Mouse (Mus musculus): ENCODE measurements around the gene Tspan31. TPM values are rescaled to one million over a fixed set of nuclear protein-coding genes. Genes with fewer than 3 reads are reported as not detected.
A peak's percentile ranks its signal among the peaks of the same experiment; 100 is the strongest.
"Not testable (repeated sequence)": the region's sequence is repeated elsewhere in the genome, so short reads cannot be mapped to it uniquely, and the experiment has no call there.

Gene Tspan31
- polyA plus RNA-seq, 1 experiment from 2014 or later, result 148 TPM

DNA sequence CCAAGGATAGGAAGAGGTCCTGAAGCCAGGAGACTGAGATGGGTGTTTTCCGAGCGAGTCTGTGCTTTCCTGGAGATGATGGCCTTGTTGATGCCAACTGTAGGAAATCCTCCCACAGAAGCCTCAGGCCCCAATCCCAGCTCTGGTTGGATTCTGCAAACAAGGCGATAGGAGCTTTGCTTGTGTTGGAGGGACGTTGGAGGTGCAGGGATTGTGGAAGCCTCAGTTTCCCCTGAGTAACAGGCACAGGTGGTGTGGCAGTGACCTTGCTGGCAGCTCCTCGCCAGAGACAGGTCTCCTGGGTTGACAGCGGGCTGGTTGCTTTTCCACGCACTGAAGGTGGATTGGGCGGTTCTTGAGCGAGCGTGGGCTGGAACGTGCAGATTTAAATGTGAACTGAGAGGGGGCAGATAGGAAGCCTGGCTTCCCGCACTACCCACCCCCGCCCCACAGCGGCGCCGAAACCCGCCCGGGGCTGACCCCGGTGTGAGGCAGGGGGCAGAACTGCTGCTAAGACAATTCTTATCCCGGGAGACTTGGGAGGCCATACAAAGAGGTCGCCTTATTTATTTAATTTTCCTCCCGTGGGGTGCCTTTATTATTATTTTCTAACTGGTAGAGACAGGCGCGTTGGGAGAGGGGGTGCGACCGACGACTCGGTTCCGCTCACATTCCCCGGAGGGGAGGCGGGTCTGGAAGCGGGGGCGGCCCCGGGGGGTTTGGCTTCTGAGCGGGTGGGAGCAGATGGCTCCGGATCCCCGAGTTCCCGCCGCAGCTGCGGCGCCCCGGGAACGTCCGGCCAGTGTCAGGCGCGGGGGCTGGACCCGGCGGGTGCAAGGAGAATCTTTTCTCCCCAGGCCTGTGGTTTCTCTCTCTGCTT lies 11.1 kb upstream of the Tspan31 start:
- Histone ChIP-seq H3K27ac (no peak overlapping the region; the same call in 1 of the 2 replicates), H3K36me3 (no peaks in the 10 kb centered on the region), H3K9me3 (replicated peaks) (no peaks in the 10 kb centered on the region), H3K4me3 (peak overlapping the region; percentile 70), H3K27me3 (peaks cover 83% of the 10 kb centered on the region), H3K9ac (peak overlapping the region; percentile 60), H3K4me1 (peaks cover 49% of the 10 kb centered on the region), H3K4me2 (replicated peaks) (peak overlapping the region; percentile 97)
- WGBS, result 3% methylated on average over 48 of the region's 48 CpGs
- ATAC-seq (ENCODE audit: low FRiP score), result no peak

DNA sequence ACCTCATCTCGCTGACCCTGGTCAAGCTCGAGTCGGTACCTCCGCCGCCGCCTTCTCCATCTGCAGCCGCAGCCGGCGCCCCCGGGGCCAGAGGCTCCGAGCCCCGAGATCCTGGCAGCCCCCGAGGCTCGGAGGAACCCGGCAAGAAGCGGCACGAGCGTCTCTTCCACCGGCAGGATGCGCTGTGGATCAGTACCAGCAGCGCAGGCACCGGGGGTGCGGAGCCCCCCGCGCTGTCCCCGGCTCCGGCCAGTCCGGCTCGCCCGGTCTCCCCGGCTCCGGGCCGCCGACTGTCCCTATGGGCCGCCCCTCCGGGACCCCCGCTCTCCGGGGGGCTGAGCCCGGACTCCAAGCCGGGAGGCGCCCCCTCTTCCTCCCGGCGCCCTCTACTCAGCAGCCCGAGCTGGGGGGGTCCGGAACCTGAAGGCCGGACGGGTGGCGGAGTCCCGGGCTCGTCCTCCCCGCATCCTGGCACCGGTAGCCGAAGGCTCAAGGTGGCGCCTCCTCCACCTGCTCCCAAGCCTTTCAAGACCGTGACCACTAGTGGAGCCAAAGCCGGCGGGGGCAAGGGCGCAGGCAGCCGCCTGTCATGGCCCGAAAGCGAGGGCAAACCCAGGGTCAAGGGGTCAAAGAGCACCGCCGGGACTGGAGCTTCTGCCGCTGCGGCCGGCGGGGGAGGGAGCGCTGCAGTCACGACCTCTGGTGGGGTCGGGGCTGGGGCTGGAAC lies 9.8 kb upstream of the Tspan31 start:
- Histone ChIP-seq H3K4me2 (replicated peaks) (peak overlapping the region; percentile 97), H3K4me1 (peaks cover 49% of the 10 kb centered on the region), H3K27me3 (peaks cover 94% of the 10 kb centered on the region), H3K27ac (peak overlapping the region; percentile 76), H3K4me3 (peak overlapping the region; percentile 70), H3K9me3 (replicated peaks) (no peaks in the 10 kb centered on the region), H3K36me3 (no peaks in the 10 kb centered on the region), H3K9ac (peak overlapping the region; percentile 93)
- WGBS, result 2% methylated on average over 63 of the region's 70 CpGs
- ATAC-seq (ENCODE audit: low FRiP score), result peak; percentile 2; the same call in 1 of the 2 replicates

DNA sequence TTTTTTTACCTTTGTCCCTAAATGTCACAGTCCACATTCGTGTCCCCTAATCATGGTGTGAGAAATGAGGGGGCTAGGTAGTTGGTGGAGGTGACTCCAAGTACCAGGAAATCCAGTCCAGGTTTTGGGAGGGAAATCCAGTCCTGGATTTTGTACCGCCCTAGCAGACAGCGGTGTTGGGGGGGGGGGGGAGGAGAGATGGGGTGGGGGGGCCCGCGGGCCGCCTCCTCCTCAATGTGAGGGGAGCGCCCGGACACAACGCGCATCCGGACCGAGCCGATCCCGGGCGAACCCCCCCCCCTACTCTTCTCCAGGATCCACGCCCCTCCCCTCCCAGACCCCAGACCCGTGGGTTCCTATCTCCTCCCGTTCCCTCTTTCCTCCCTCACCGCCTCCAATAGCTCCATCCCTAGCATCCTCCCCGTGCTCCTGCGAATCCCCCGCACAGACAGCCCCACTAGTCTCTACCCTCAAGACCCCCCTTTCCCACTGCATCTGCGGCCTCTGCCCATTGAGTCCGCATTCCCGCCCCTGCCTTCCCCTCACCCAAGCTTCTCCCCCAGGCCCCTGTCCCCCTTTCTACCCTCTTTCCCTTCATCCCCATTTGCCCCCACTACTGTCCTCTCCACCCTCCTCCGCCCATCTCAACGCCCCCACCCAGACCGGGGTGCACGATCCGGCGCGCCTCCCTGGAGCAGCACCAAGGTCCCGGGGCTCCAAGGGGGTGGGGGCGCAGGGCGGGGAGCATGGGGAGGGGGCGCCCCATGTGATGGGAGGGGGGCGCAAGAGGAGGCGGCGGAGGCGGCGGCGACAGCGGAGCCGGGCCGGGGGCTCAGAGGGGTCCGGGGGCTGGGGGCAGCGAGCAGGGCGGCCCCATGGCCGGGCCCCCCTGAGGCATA lies 8.9 kb upstream of the Tspan31 start:
- H3K9me3 ChIP-seq (replicated peaks), result no peaks in the 10 kb centered on the region
- peak overlapping the region; percentile 70 for H3K4me3 ChIP-seq
- peak; percentile 76 for ATAC-seq (ENCODE audit: low FRiP score)
- peaks cover 86% of the 10 kb centered on the region for H3K27me3 ChIP-seq
- H3K36me3 ChIP-seq, result no peaks in the 10 kb centered on the region
- 2% methylated on average over 35 of the region's 49 CpGs for WGBS
- peak overlapping the region; percentile 93 for H3K9ac ChIP-seq
- peak overlapping the region; percentile 76 for H3K27ac ChIP-seq
- peak overlapping the region; percentile 97 for H3K4me2 ChIP-seq (replicated peaks)
- peaks cover 49% of the 10 kb centered on the region for H3K4me1 ChIP-seq

DNA sequence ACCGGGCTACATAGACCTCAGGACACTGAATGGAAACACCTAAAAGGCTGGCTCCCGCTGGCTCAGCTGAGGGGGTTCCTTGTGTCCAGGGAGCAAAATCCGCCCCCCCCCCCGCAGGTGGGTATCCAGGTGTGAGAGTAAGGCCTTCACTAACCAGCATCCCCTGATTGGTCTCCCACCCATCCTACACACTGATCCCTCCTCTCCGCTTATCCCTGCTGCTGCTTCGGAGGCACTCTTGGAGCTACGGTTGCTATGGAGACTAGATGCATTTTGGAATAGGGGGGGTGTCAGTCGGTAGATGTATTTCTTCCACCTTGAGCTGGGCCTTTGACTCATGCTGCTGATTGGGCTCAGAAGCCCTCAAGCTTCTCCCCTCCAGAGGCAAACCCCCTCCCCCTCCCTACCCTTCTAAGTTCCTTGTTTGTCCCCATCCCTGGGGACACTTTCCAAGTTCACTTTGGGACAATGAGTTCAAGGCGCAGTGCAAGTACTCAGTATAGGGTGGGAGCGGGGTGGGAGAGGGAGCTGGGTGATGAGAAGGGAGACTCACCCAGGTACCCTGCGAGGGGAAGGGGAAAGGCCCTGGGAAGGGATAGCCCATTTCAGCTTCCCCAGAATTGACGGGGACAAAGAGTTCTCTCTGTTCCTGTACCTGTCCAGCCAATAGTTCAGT lies 8.1 kb upstream of the Tspan31 start:
- Histone ChIP-seq H3K36me3 (no peaks in the 10 kb centered on the region), H3K9ac (peak overlapping the region; percentile 93), H3K4me1 (peaks cover 49% of the 10 kb centered on the region), H3K9me3 (replicated peaks) (no peaks in the 10 kb centered on the region), H3K27me3 (peaks cover 79% of the 10 kb centered on the region), H3K27ac (peak overlapping the region; percentile 56), H3K4me2 (replicated peaks) (peak overlapping the region; percentile 97), H3K4me3 (peak overlapping the region; percentile 70; the same call in 1 of the 2 replicates)
- 3% methylated on average over 12 of the region's 12 CpGs for WGBS
- peak; percentile 55 for ATAC-seq (ENCODE audit: low FRiP score)

DNA sequence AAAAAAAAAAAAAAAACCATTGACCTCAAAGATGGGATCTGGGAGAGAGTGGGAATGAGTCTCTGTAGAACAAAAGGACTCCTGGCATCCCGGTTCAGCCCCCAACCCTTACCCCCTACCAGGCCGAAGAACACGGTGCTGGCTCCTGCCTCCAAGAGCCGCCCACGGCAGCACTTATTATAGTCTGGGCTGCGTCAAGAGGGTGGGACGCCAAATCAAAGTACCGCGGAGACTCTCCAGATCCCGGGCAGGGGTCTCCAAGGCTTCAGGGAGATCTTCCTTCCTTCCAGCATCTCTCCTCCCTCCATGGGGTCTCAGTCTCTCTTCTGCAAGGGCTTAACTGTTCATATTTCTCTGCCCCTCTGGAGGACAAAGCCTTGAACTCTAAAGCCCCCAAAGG lies 7.5 kb upstream of the Tspan31 start:
- Histone ChIP-seq H3K4me2 (replicated peaks) (peak overlapping the region; percentile 97), H3K9me3 (replicated peaks) (no peaks in the 10 kb centered on the region), H3K9ac (peak overlapping the region; percentile 27; the same call in 1 of the 2 replicates), H3K27ac (peak overlapping the region; percentile 56), H3K4me3 (peak overlapping the region; percentile 70; the same call in 1 of the 2 replicates), H3K4me1 (peaks cover 48% of the 10 kb centered on the region), H3K36me3 (no peaks in the 10 kb centered on the region), H3K27me3 (peaks cover 73% of the 10 kb centered on the region)
- WGBS, result 5% methylated on average over 10 of the region's 10 CpGs
- no peak for ATAC-seq (ENCODE audit: low FRiP score)

DNA sequence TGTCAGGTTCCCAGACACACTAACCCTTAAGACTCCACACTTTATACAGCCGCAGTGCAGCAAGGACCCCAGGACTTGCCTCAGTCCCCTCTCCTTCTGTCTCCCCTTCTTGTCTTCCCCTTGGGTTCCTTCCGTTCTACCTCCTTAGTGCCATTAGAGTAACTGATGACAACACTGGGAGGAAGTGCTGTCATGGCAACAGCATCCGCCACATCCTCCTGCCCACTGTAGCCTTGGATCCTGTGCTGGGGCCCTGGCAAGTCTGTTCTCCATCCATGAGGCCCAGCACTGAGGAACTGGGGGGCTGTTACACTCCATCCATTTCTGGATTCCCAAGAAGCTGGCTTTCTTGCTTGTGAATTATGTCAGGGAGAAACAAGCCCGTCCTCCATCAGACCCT lies 6.0 kb upstream of the Tspan31 start:
- no peak for ATAC-seq (ENCODE audit: low FRiP score)
- Histone ChIP-seq H3K4me2 (replicated peaks) (no peak overlapping the region), H3K27me3 (peaks cover 59% of the 10 kb centered on the region)

DNA sequence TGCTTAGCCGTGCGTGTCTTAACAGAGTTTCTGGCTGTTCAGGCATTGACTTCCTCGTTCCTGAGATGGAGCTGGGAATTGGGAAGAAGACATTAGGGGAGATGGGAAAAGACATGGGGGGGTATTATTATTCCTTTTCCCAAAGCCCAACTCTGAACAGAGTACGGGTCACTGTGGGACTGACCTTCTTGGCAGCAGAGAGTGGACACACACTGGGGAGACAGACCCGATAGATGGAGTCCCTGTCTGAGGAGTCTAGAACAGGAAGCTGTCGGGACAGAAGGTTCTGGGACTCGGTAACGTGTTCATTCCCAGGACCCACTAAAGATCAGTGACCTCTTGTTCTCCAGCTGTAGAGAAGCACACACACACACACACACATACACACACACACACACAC lies 5.6 kb upstream of the Tspan31 start:
- Histone ChIP-seq H3K9ac (no peak overlapping the region), H3K27me3 (peaks cover 54% of the 10 kb centered on the region), H3K36me3 (no peaks in the 10 kb centered on the region), H3K9me3 (replicated peaks) (no peaks in the 10 kb centered on the region), H3K4me1 (peaks cover 37% of the 10 kb centered on the region), H3K4me2 (replicated peaks) (no peak overlapping the region), H3K27ac (no peak overlapping the region), H3K4me3 (no peak overlapping the region)
- WGBS, result 61% methylated on average over 8 of the region's 8 CpGs
- ATAC-seq (ENCODE audit: low FRiP score), result no peak

More for the DNA sequence above, 6.0 kb upstream of the Tspan31 start:
- no peak overlapping the region for H3K4me3 ChIP-seq
- no peak overlapping the region for H3K27ac ChIP-seq
- no peaks in the 10 kb centered on the region for H3K36me3 ChIP-seq
- no peaks in the 10 kb centered on the region for H3K9me3 ChIP-seq (replicated peaks)
- peaks cover 37% of the 10 kb centered on the region for H3K4me1 ChIP-seq
- 46% methylated on average over 4 of the region's 4 CpGs for WGBS
- H3K9ac ChIP-seq, result no peak overlapping the region

DNA sequence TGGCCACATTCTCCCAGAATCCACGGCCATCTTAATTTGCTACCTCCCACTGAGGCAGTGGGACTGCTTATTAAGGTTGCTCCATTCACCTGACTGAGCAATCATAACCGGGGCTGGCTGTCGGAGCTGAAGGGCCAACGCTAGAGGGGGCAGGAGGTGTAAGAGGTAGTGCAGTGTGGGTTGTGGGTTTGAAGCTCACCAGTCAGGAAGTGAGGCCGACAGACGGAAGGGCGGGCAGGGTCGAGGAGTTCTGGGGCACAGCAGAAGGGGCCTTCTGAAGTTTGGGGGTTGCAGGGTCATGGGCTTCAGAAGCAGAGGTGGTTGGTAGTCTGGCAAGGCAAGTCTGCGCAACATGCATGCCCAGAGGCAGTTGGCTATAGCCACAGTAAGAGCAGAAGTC lies 5.0 kb upstream of the Tspan31 start, which contains the start of gene Agap2:
Gene Agap2 (plus strand): TSS at position 205 of the 400 bp plus-strand sequence.
- 66% methylated on average over 9 of the region's 9 CpGs for WGBS
- no peak for ATAC-seq (ENCODE audit: low FRiP score)
- no peak within 1 kb of the TSS for H3K4me3 ChIP-seq
- H3K27me3 ChIP-seq, result peaks cover 49% of the 10 kb centered on the region
- no peaks in the 10 kb centered on the region for H3K36me3 ChIP-seq
- H3K4me2 ChIP-seq (replicated peaks), result no peak within 1 kb of the TSS
- no peak within 1 kb of the TSS for H3K27ac ChIP-seq
- no peak within 1 kb of the TSS for H3K9ac ChIP-seq
- H3K4me1 ChIP-seq, result peaks cover 31% of the 10 kb centered on the region
- no peaks in the 10 kb centered on the region for H3K9me3 ChIP-seq (replicated peaks)

DNA sequence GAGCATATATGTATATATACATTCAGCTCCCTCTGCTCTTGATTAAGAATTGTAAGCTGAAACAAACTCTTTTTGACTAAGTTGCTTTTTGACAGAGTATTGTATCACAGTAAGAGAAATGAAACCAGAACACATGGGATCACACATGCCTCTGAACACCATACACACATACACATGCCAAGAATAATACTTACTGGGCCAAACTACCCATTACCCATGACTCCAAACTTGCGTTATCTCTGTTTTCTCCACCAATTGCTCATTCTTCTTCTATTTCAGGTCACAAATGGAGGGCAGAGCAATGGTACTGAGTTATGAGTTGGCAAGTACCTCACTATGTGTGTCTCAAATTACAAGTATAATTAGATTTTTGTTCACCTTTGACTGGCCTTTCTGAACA lies 3.9 kb upstream of the Tspan31 start:
- H3K4me1 ChIP-seq, result peaks cover 27% of the 10 kb centered on the region
- H3K4me2 ChIP-seq (replicated peaks), result no peak overlapping the region
- peaks cover 38% of the 10 kb centered on the region for H3K27me3 ChIP-seq
- no peaks in the 10 kb centered on the region for H3K9me3 ChIP-seq (replicated peaks)
- no peak overlapping the region for H3K4me3 ChIP-seq
- H3K27ac ChIP-seq, result no peak overlapping the region
- no peak overlapping the region for H3K9ac ChIP-seq
- H3K36me3 ChIP-seq, result no peaks in the 10 kb centered on the region
- no peak for ATAC-seq (ENCODE audit: low FRiP score)
- 100% methylated on average over 1 of the region's 1 CpGs for WGBS

DNA sequence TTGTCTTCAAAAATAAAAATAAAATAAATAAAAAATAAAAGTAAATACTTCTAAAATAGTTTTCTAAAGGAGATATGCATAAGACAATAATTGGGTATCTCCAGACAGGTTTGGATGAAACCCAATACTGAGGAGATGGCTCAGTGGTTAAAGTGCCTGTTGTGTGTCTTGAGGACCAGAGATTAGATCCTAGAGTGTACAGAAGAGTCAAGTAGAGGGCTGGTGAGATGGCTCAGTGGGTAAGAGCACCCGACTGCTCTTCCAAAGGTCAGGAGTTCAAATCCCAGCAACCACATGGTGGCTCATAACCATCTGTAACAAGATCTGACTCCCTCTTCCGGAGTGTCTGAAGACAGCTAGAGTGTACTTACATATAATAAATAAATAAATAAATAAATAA lies 2.9 kb upstream of the Tspan31 start:
- not testable (repeated sequence) for ATAC-seq (ENCODE audit: low FRiP score); H3K27ac ChIP-seq; H3K9me3 ChIP-seq (replicated peaks); H3K9ac ChIP-seq; H3K36me3 ChIP-seq; H3K4me3 ChIP-seq; H3K4me2 ChIP-seq (replicated peaks)
- Histone ChIP-seq H3K27me3 (peaks cover 29% of the 10 kb centered on the region), H3K4me1 (peaks cover 31% of the 10 kb centered on the region)
- WGBS, result 81% methylated on average over 2 of the region's 2 CpGs

DNA sequence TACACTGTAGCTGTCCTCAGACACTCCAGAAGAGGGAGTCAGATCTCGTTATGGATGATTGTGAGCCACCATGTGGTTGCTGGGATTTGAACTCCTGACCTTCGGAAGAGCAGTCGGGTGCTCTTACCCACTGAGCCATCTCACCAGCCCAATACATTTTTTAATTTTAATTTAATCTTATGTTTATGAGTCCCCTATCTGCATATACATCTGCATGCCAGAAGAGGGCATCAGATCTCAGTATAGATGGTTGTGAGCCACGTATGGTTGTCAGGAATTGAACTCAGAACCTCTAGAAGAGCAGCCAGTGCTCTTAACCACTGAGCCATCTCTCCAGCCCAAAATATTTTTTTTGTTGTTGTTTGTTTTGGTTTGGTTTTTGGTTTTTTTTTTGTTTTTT lies 2.2 kb upstream of the Tspan31 start:
- H3K27ac ChIP-seq; H3K9me3 ChIP-seq (replicated peaks); ATAC-seq (ENCODE audit: low FRiP score); H3K4me3 ChIP-seq; H3K9ac ChIP-seq; H3K4me2 ChIP-seq (replicated peaks): not testable (repeated sequence)
- Histone ChIP-seq H3K36me3 (peaks cover 12% of the 10 kb centered on the region), H3K27me3 (peaks cover 23% of the 10 kb centered on the region), H3K4me1 (peaks cover 27% of the 10 kb centered on the region)
- 85% methylated on average over 4 of the region's 4 CpGs for WGBS
